Mouse (Mus musculus) stomach, embryonic 15.5 days (tissue): ENCODE results near the gene Tmem262. TPM values are rescaled to one million over a fixed set of nuclear protein-coding genes. Genes with fewer than 3 reads are reported as not detected.
A peak's percentile ranks its signal among the peaks of the same experiment; 100 is the strongest.

ENCODE experiments used
- ATAC-seq: fragments of 200-750 bp; cut with Nextera tagmentation; 2 replicates; pipeline ENCODE4 v1.8.0; 2017; ENCODE audit warnings: low read depth, moderate number of reproducible peaks, moderate TSS enrichment; ENCODE audit not compliant: insufficient read depth, low FRiP score
- H3K27ac ChIP-seq: fragments of 300-500 bp; sonication (generic); 2 replicates; pipeline ENCODE4 v1.5.1; 2015; ENCODE audit warnings: mild to moderate bottlenecking, inconsistent platforms
- H3K27me3 ChIP-seq: fragments of 300-500 bp; sonication (generic); replicated peaks from 2 replicates; pipeline ENCODE4 v1.6.1; 2015; ENCODE audit warnings: inconsistent platforms
- H3K36me3 ChIP-seq: fragments of 300-500 bp; sonication (generic); 2 replicates; pipeline ENCODE4 v1.6.1; 2015; ENCODE audit warnings: inconsistent platforms
- H3K4me1 ChIP-seq: fragments of 300-500 bp; sonication (generic); 2 replicates; pipeline ENCODE4 v1.6.1; 2015; ENCODE audit warnings: inconsistent platforms
- H3K4me2 ChIP-seq: fragments of 300-500 bp; sonication (generic); 2 replicates; pipeline ENCODE4 v1.6.1; 2015; ENCODE audit warnings: mild to moderate bottlenecking, inconsistent platforms
- H3K4me3 ChIP-seq: fragments of 300-500 bp; sonication (generic); replicated peaks from 2 replicates; pipeline ENCODE4 v1.5.1; 2015; ENCODE audit warnings: inconsistent platforms
- H3K9ac ChIP-seq: fragments of 300-500 bp; sonication (generic); 2 replicates; pipeline ENCODE4 v1.6.1; 2015; ENCODE audit warnings: inconsistent platforms
- H3K9me3 ChIP-seq: fragments of 300-500 bp; sonication (generic); 2 replicates; pipeline ENCODE4 v1.6.1; 2016; ENCODE audit warnings: inconsistent platforms
- WGBS: fragments of 180-500 bp; shearing (Covaris S2); methylation state at CpG from one replicate; pipeline ENCODE4 v1.1.7; 2015; 5-methylcytosine and 5-hydroxymethylcytosine counted together
- polyA plus RNA-seq: library from polyadenylated mRNA; unstranded; fragments of >200 nt; fragmentation: Nextera tagmentation; extraction: Ambion mirVana; gene quantifications from 2 replicates; pipeline ENCODE4 v1.2.1, GENCODE M21; 2015

The Tmem262 gene
- polyA plus RNA-seq, 1 experiment from 2014 or later: not detected

DNA sequence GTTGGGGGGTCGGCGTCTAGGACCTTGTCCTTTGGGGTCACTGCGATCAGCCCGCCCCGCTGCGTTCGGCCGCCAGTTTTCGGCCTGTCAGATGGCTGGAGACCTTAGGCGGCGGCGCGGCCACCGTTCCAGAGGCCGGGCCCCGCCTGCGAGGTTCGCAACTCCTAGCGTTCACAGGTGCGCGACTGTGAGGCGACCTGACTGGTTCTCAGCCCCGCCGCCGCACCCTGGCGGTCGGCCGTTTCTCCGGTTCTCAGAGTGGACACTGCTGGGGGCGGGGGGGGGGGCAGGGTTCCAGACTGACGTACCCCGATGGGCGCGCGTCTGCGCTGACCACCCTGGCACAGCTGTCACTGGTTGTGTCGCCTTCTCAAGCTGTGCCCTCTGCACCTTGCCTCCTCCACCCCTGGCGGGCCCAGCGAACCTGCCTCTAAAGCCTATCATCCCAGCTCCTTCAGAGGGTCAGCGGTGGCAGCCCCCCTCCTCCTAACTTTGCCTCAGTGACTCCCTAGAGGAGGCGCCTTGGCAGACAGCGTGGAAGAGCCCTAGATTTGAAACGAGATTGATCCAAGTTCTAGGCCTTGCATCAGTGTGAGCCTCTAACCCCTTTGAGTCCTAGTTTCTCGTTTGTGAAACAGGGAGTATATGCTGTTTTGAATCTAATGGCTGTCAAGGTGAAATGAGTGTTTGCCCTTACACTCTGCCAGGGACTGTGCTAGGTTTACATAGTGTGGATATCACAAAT lies 32.5 kb upstream of the Tmem262 start:
- H3K27ac ChIP-seq: peak overlapping the region; percentile 99
- H3K27me3 ChIP-seq: no peaks in the 10 kb centered on the region
- peaks cover 13% of the 10 kb centered on the region for H3K4me1 ChIP-seq
- peak overlapping the region; percentile 93 for H3K4me3 ChIP-seq
- ATAC-seq: no peak
- peak overlapping the region; percentile 70 for H3K9ac ChIP-seq
- no peaks in the 10 kb centered on the region for H3K9me3 ChIP-seq
- H3K36me3 ChIP-seq: peaks cover 40% of the 10 kb centered on the region
- 1% methylated on average over 44 of the region's 44 CpGs for WGBS
- peak overlapping the region; percentile 89 for H3K4me2 ChIP-seq

DNA sequence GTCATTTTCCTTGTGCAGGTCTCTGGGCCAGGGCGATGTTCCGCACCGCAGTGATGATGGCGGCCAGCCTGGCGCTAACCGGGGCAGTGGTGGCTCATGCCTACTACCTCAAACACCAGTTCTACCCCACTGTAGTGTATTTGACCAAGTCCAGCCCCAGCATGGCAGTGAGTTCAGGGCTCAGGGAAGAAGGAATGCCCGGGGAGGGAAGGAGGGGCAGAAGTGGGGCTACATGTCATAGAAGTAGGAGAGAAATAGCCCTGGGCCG lies 32.0 kb upstream of the Tmem262 start:
- no peak overlapping the region for H3K27ac ChIP-seq

DNA sequence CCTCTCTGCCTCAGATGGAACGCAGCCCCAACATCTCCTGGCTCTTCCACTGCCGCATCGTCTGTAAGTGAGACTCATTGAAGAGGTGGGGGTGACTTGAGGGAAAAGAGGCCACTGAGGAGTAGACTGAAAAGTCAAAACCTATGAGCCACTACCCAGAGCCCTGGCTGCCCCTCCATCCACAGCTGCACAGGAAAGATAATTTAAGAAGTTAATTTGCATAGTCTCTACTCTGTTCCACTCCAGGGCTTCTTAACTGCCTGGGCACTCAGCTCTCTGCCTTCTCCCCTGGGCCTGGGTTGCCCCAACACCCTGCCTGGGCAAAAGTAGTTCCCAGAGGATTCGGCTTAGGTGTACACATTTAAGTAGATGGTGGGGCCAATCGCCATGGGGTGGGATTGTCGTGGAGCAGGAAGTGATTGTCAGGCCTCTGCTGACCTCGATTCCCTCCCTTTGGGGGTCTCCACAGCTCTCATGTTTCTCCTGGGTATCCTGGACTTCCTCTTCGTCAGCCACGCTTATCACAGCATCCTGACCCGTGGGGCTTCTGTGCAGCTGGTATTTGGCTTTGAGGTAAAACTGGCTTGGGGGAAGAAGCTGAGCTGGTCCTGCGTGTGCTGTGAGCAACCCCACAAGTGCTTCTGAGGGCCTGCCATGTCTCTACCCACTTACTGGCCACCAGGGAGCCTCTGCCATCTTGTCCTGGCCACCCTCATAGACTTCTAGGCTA lies 31.0 kb upstream of the Tmem262 start:
- ATAC-seq: no peak
- Histone ChIP-seq H3K27me3 (no peaks in the 10 kb centered on the region), H3K36me3 (peaks cover 52% of the 10 kb centered on the region), H3K4me2 (peak overlapping the region; percentile 89; the same call in 1 of the 2 replicates), H3K9ac (no peak overlapping the region), H3K27ac (no peak overlapping the region), H3K9me3 (no peaks in the 10 kb centered on the region), H3K4me1 (peaks cover 13% of the 10 kb centered on the region), H3K4me3 (no peak overlapping the region)
- WGBS: 84% methylated on average over 11 of the region's 11 CpGs

More for the DNA sequence above, 32.0 kb upstream of the Tmem262 start:
- no peaks in the 10 kb centered on the region for H3K9me3 ChIP-seq
- WGBS: 77% methylated on average over 8 of the region's 8 CpGs
- peak overlapping the region; percentile 70; the same call in 1 of the 2 replicates for H3K9ac ChIP-seq
- H3K27me3 ChIP-seq: no peaks in the 10 kb centered on the region
- peak overlapping the region; percentile 89 for H3K4me2 ChIP-seq
- peaks cover 44% of the 10 kb centered on the region for H3K36me3 ChIP-seq
- peaks cover 13% of the 10 kb centered on the region for H3K4me1 ChIP-seq
- H3K4me3 ChIP-seq: peak overlapping the region; percentile 93
- ATAC-seq: no peak

- Histone ChIP-seq H3K9ac (no peak overlapping the region), H3K4me2 (no peak overlapping the region), H3K9me3 (no peaks in the 10 kb centered on the region), H3K36me3 (peaks cover 71% of the 10 kb centered on the region), H3K27me3 (no peaks in the 10 kb centered on the region), H3K27ac (no peak overlapping the region), H3K4me3 (no peak overlapping the region), H3K4me1 (peaks cover 22% of the 10 kb centered on the region)
- 81% methylated on average over 7 of the region's 7 CpGs for WGBS
- ATAC-seq: no peak
Observed at GRCm38 (mm10) chr19:6052516-6052915, 27.3 kb upstream of the Tmem262 start.

DNA sequence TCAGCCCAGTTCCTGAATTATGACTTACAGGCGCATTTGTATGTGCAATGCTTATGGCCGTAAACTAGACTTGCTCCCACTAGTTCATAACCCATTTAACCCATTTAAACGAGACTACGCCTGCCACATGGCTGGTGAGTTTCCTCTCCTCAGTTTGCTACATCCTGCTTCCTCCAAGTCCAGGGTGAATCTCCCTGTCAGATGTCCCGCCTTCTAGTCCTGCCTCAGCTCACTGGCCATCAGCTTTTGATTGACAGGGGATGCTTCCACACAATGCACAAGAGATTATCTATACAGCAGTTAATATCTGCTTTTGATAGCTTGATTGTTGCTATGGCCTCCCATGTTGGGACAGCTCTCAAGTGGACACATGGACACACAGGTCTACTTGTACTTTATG lies 25.5 kb upstream of the Tmem262 start:
- Histone ChIP-seq H3K4me2 (no peak overlapping the region), H3K9me3 (no peaks in the 10 kb centered on the region), H3K27me3 (no peaks in the 10 kb centered on the region), H3K36me3 (peaks cover 62% of the 10 kb centered on the region), H3K27ac (no peak overlapping the region), H3K4me1 (peaks cover 16% of the 10 kb centered on the region), H3K4me3 (no peak overlapping the region), H3K9ac (no peak overlapping the region)
- no peak for ATAC-seq
- 86% methylated on average over 5 of the region's 5 CpGs for WGBS

GRCm38 (mm10) chr19:6056696-6057095 lies 23.1 kb upstream of the Tmem262 start:
- no peak for ATAC-seq
- 47% methylated on average over 4 of the region's 4 CpGs for WGBS
- Histone ChIP-seq H3K27ac (no peak overlapping the region; the same call in 1 of the 2 replicates), H3K27me3 (no peaks in the 10 kb centered on the region), H3K9me3 (no peaks in the 10 kb centered on the region), H3K9ac (peak overlapping the region; percentile 35; the same call in 1 of the 2 replicates), H3K4me3 (peak overlapping the region; percentile 86), H3K4me2 (peak overlapping the region; percentile 70), H3K4me1 (peaks cover 17% of the 10 kb centered on the region), H3K36me3 (peaks cover 40% of the 10 kb centered on the region)

- Histone ChIP-seq H3K9ac (peak within 1 kb of the TSS; percentile 73), H3K9me3 (no peaks in the 10 kb centered on the region), H3K4me2 (peak within 1 kb of the TSS; percentile 70), H3K4me1 (peaks cover 25% of the 10 kb centered on the region), H3K4me3 (peak within 1 kb of the TSS; percentile 86), H3K27me3 (no peaks in the 10 kb centered on the region), H3K36me3 (peaks cover 33% of the 10 kb centered on the region), H3K27ac (peak within 1 kb of the TSS; percentile 80)
- under 1% methylated on average over 63 of the region's 63 CpGs for WGBS
- ATAC-seq: peak; percentile 87
Observed at GRCm38 (mm10) chr19:6057313-6058096, 22.3 kb upstream of the Tmem262 start, which contains the start of the genes Mrpl49 and Fau. Gene Mrpl49, minus strand, starts transcription at chr19:6057785. Gene Fau, plus strand, starts transcription at chr19:6057844.

DNA sequence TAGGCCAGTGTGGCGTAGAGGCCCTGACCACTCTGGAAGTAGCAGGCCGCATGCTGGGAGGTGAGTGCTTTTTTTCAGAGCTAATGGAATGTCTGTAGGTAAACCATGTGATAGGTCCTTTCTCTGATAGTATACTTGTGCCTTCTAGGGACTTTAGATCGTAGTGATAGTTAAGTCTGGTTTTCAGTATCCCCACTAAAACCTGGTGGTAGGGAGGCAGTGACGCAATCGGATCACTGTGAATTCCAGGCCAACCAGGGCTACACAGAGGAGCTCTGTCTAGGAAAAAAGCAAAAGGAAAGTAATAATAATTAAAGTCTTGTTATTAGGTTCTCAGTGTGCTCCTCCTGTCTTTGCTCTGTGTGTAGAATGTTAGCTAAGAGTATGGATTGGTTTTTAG lies 21.3 kb upstream of the Tmem262 start:
- WGBS: 34% methylated on average over 5 of the region's 5 CpGs
- Histone ChIP-seq H3K4me1 (peaks cover 32% of the 10 kb centered on the region), H3K27ac (no peak overlapping the region), H3K9ac (peak overlapping the region; percentile 73), H3K4me3 (peak overlapping the region; percentile 86), H3K9me3 (no peaks in the 10 kb centered on the region), H3K27me3 (no peaks in the 10 kb centered on the region), H3K4me2 (peak overlapping the region; percentile 69), H3K36me3 (peaks cover 24% of the 10 kb centered on the region)
- no peak for ATAC-seq

- Histone ChIP-seq H3K4me2 (peak overlapping the region; percentile 69), H3K4me3 (peak overlapping the region; percentile 86), H3K4me1 (peaks cover 32% of the 10 kb centered on the region), H3K9ac (no peak overlapping the region), H3K36me3 (peaks cover 20% of the 10 kb centered on the region), H3K9me3 (no peaks in the 10 kb centered on the region), H3K27ac (no peak overlapping the region), H3K27me3 (no peaks in the 10 kb centered on the region)
- ATAC-seq: no peak
- WGBS: 75% methylated on average over 5 of the region's 5 CpGs
Observed at GRCm38 (mm10) chr19:6058966-6059365, 20.9 kb upstream of the Tmem262 start.

- peaks cover 3% of the 10 kb centered on the region; the same call in 1 of the 2 replicates for H3K36me3 ChIP-seq
- no peaks in the 10 kb centered on the region for H3K27me3 ChIP-seq
- H3K9me3 ChIP-seq: no peaks in the 10 kb centered on the region
- WGBS: under 1% methylated on average over 58 of the region's 58 CpGs
- peaks cover 31% of the 10 kb centered on the region for H3K4me1 ChIP-seq
- H3K4me3 ChIP-seq: peak within 1 kb of the TSS; percentile 93
- peak within 1 kb of the TSS; percentile 98 for H3K4me2 ChIP-seq
- peak; percentile 72 for ATAC-seq
- H3K27ac ChIP-seq: peak within 1 kb of the TSS; percentile 95
- H3K9ac ChIP-seq: peak within 1 kb of the TSS; percentile 94
Observed at GRCm38 (mm10) chr19:6061021-6061533, 18.8 kb upstream of the Tmem262 start, which contains the start of gene Znhit2. Gene Znhit2, plus strand, starts transcription at chr19:6061192.

DNA sequence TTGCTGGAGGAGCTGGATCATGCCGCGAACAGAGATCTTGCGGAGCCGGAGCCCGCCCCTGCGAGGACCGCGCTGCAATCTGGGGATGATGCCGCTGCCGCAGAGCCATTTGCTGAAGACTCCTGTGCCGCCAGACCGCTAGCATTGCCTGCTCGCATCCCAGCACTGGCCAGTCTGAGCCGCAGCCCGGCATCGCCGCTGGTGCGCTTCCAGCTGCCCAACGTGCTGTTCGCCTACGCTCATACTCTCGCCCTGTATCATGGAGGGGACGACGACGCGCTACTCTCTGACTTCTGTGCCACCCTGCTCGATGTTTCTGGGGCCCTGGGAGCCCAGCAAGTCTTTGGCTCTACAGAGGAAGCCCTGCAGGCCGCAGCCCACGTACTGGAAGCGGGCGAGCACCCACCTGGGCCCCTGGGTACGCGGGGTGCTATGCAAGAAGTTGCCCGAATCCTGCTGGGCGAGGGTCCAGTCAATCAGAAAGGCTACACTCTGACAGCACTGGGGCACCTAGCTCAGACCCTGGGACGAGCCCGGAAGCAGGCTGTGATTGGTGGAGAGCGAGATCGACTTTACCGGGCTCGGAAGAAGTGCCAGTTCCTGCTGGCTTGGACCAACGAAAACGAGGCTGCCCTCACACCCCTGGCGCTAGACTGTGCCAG lies 18.1 kb upstream of the Tmem262 start:
- Histone ChIP-seq H3K9me3 (no peaks in the 10 kb centered on the region), H3K4me1 (peaks cover 31% of the 10 kb centered on the region), H3K4me2 (peak overlapping the region; percentile 98), H3K27me3 (no peaks in the 10 kb centered on the region), H3K36me3 (peaks cover 3% of the 10 kb centered on the region; the same call in 1 of the 2 replicates), H3K9ac (peak overlapping the region; percentile 94), H3K4me3 (peak overlapping the region; percentile 93), H3K27ac (peak overlapping the region; percentile 95)
- under 1% methylated on average over 44 of the region's 44 CpGs for WGBS
- ATAC-seq: 0 out of 2 replicates have a peak, but pooled peaks have one; percentile 5
